Comparison of ENCODE assay signal across 8 mouse cellular contexts in genomic region chr11:121794591-121795199, GRCm38 (mm10). TPM values are rescaled to one million over a fixed set of nuclear protein-coding genes. Genes with fewer than 3 reads are reported as not detected.
DNase-seq lines count a peak whose midpoint lies in the region; ATAC-seq and TF ChIP-seq lines count a peak whose summit lies in the region.
"Had no signal": no experiment of that assay in that cellular context is flagged by ENCODE, and none has a peak within 500 bp of the region (broad histone marks: within the 10 kb centered on the region; RNA-seq: fewer than 3 reads in every experiment).

No protein-coding gene starts in this region.

- H3K27me3 ChIP-seq in embryonic facial prominence, embryonic 11.5 days (ENCODE audit: control insufficient read depth, insufficient read depth, low read length): no peaks in the 10 kb centered on the region
- no peaks in the 10 kb centered on the region for H3K27me3 ChIP-seq in intestine, embryonic 15.5 days (replicated peaks)
- no peaks in the 10 kb centered on the region for H3K27me3 ChIP-seq in lung, postnatal 0 days (replicated peaks; ENCODE audit: insufficient read depth, low read length)

- DNase-seq in embryonic facial prominence, embryonic 11.5 days (ENCODE audit: low spot score): peak; percentile 65
- peak; percentile 92 for DNase-seq in lung, postnatal 0 days (ENCODE audit: low spot score)
- no peak for DNase-seq in T-cell, adult 2 months (ENCODE audit: low spot score)

- no peak overlapping the region for H3K4me3 ChIP-seq in bone marrow macrophage, adult 2 months (ENCODE audit: insufficient read depth, low read length)
- no peak overlapping the region for H3K4me3 ChIP-seq in embryonic facial prominence, embryonic 11.5 days (ENCODE audit: low read depth, low read length)
- no peak overlapping the region for H3K4me3 ChIP-seq in intestine, embryonic 15.5 days (replicated peaks)
- no peak overlapping the region for H3K4me3 ChIP-seq in lung, postnatal 0 days (ENCODE audit: low read depth, low read length)

- H3K4me1 ChIP-seq in bone marrow macrophage, adult 2 months (ENCODE audit: control insufficient read depth, insufficient read depth, low read length): peaks cover 88% of the 10 kb centered on the region
- no peaks in the 10 kb centered on the region for H3K4me1 ChIP-seq in embryonic facial prominence, embryonic 11.5 days (ENCODE audit: control insufficient read depth, insufficient read depth, low read length)
- peaks cover 7% of the 10 kb centered on the region; the same call in 1 of the 2 replicates for H3K4me1 ChIP-seq in intestine, embryonic 15.5 days (replicated peaks)
- 0 out of 2 replicates have a peak, but pooled peaks cover 3% of the 10 kb centered on the region for H3K4me1 ChIP-seq in lung, postnatal 0 days (ENCODE audit: insufficient read depth, low read depth, low read length)

- ATAC-seq in embryonic facial prominence, embryonic 11.5 days (replicated peaks; ENCODE audit: insufficient number of reproducible peaks, low FRiP score, low TSS enrichment, low read depth): peak; percentile 81; the same call in 1 of the 2 replicates
- peak; percentile 86 for ATAC-seq in intestine, embryonic 15.5 days
- ATAC-seq in lung, postnatal 0 days: peak; percentile 98
- no peak for ATAC-seq in erythroblast, adult 5-6 weeks (replicated peaks; ENCODE audit: low FRiP score, poor library complexity, severe bottlenecking)
- no peak for ATAC-seq in megakaryocyte progenitor cell, adult 5-6 weeks (replicated peaks; ENCODE audit: poor library complexity)

- peak overlapping the region; percentile 86 for H3K27ac ChIP-seq in bone marrow macrophage, adult 2 months (ENCODE audit: insufficient read depth, low read depth, low read length)
- H3K27ac ChIP-seq in embryonic facial prominence, embryonic 11.5 days (replicated peaks; ENCODE audit: low read depth, low read length): 0 out of 2 replicates have a peak overlapping the region, but pooled peaks have one; percentile 21
- H3K27ac ChIP-seq in intestine, embryonic 15.5 days: peak overlapping the region; percentile 64
- H3K27ac ChIP-seq in lung, postnatal 0 days (ENCODE audit: low read length): peak overlapping the region; percentile 34; the same call in 1 of the 2 replicates

- TF ChIP-seq POLR2A in bone marrow macrophage, adult 2 months (IDR thresholded peaks at IDR 0.05; ENCODE audit: borderline replicate concordance, low read depth, low read length): no peak

- no peak for TF ChIP-seq CTCF in bone marrow macrophage, adult 2 months (IDR thresholded peaks at IDR 0.05; ENCODE audit: low read depth, low read length)
- TF ChIP-seq CTCF in lung, postnatal 0 days (IDR thresholded peaks at IDR 0.05): no peak

- 34% methylated on average over 6 of the region's 6 CpGs for WGBS in embryonic facial prominence, embryonic 11.5 days
- 25% methylated on average over 6 of the region's 6 CpGs for WGBS in intestine, embryonic 15.5 days
- 15% methylated on average over 6 of the region's 6 CpGs for WGBS in lung, postnatal 0 days

- no peaks in the 10 kb centered on the region for H3K9me3 ChIP-seq in embryonic facial prominence, embryonic 11.5 days (replicated peaks; ENCODE audit: control insufficient read depth, low read length)
- no peaks in the 10 kb centered on the region for H3K9me3 ChIP-seq in intestine, embryonic 15.5 days
- H3K9me3 ChIP-seq in lung, postnatal 0 days (ENCODE audit: low read length): no peaks in the 10 kb centered on the region

- H3K9ac ChIP-seq in embryonic facial prominence, embryonic 11.5 days (replicated peaks; ENCODE audit: low read length): no peak overlapping the region
- H3K9ac ChIP-seq in intestine, embryonic 15.5 days: no peak overlapping the region
- no peak overlapping the region for H3K9ac ChIP-seq in lung, postnatal 0 days (replicated peaks; ENCODE audit: low read depth)

- H3K36me3 ChIP-seq in embryonic facial prominence, embryonic 11.5 days (replicated peaks; ENCODE audit: control insufficient read depth, insufficient read depth, low read depth, low read length): no peaks in the 10 kb centered on the region
- no peaks in the 10 kb centered on the region for H3K36me3 ChIP-seq in intestine, embryonic 15.5 days
- H3K36me3 ChIP-seq in lung, postnatal 0 days (ENCODE audit: insufficient read depth, low read length): no peaks in the 10 kb centered on the region

- no peak overlapping the region for H3K4me2 ChIP-seq in embryonic facial prominence, embryonic 11.5 days (ENCODE audit: low read depth, low read length)
- H3K4me2 ChIP-seq in intestine, embryonic 15.5 days (replicated peaks): no peak overlapping the region
- no peak overlapping the region for H3K4me2 ChIP-seq in lung, postnatal 0 days (replicated peaks; ENCODE audit: low read depth, low read length)

- TF ChIP-seq EP300 in lung, postnatal 0 days (IDR thresholded peaks at IDR 0.05): peak; percentile 88

RNA-seq across cellular contexts. Expression of gene Ptchd3, which starts 35.4 kb away (rescaled TPM):
- not detected in 2 replicates for polyA plus RNA-seq in bone marrow macrophage, adult 2 months (2012; ENCODE audit: insufficient read depth, insufficient read length, missing spikeins)
- not detected in 2 replicates for polyA plus RNA-seq in embryonic facial prominence, embryonic 11.5 days (2014; fragmentation: Nextera tagmentation; extraction: Ambion mirVana)
- polyA plus RNA-seq in intestine, embryonic 15.5 days (2015; fragmentation: Nextera tagmentation; extraction: Ambion mirVana): not detected in 2 replicates
- 0.06 TPM in 1 of 2 replicates, not detected in the other for polyA plus RNA-seq in lung, postnatal 0 days (2015; fragmentation: Nextera tagmentation; extraction: Ambion mirVana)
- total RNA-seq in erythroblast, adult 5-6 weeks (2015; ENCODE audit: low replicate concordance): not detected in 2 replicates
- not detected in 2 replicates for total RNA-seq in erythroblast, adult 5-6 weeks (2017; ENCODE audit: low replicate concordance)
- not detected in 2 replicates for total RNA-seq in megakaryocyte progenitor cell, adult 5-6 weeks (2015)
- not detected in 2 replicates for total RNA-seq in megakaryocyte progenitor cell, adult 5-6 weeks (2017)
- polyA plus RNA-seq: limb, embryonic 11.5 days had no signal

Comparison
In these comparisons a context has a peak if more than half of its experiments do, and no peak if none do; other contexts are left out.
1. H3K27ac ChIP-seq: peak in every context shown above with its lines; median percentile 86 in bone marrow macrophage, adult 2 months; 64 in intestine, embryonic 15.5 days; 34 in lung, postnatal 0 days; 21 in embryonic facial prominence, embryonic 11.5 days.
2. ATAC-seq: peak in embryonic facial prominence, embryonic 11.5 days (single experiment), intestine, embryonic 15.5 days (single experiment) and lung, postnatal 0 days (single experiment); none in erythroblast, adult 5-6 weeks (single experiment) and megakaryocyte progenitor cell, adult 5-6 weeks (single experiment).